Mouse (Mus musculus): ENCODE results near the gene B3gnt9. TPM values are rescaled to one million over a fixed set of nuclear protein-coding genes. Genes with fewer than 3 reads are reported as not detected.

The B3gnt9 gene
- total RNA-seq, 2 experiments from 2014 or later, result 1.8 to 3.5 TPM

DNA sequence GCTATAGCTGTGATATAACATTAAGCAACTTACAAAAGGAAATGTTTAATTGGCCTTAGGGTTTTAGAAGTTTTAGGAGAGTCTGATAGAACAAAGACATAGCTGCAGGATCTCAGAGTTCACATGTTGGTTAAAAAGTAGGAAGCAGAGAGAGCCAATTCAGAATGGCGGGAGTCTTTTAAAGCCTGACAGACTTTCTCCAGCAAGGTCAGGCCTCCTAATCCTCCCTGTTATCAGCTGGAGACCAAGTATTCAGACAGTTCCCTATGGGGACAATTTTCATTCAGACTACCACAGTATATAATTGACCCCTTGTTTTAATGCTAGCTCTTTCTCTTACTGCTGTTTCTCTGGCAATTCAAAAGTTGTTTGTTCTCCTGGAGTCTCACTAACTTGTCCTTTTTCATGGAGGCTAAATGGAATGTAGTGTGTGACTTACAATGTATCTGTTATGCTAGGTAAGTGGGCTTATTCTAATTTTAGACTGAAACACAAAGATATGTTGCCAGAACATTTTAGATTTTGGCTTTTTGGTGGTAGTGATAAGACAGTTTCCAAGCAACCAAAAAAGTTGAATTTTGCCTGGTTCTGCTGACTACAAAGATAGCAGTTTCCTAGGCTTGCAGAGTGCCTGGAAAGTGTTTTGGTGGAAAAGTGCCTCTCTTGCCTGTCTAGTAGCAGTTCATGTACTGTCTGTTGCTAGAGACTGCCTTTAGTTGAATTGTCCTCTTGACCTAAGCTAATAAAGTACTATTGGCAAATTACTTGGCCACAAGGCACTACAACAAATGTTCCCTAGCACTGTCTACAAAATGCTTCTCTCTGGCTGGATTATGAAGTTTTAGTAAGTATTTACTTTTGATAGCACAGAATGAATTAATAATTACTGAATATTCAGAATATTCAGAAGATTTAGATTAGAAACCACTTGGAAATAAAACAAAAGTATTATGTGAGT is 45.5 kb downstream of the B3gnt9 start:
- intact Hi-C loops (cut with DNase I), result no loop called here
- no peak for TF ChIP-seq CTCF (IDR thresholded peaks at IDR 0.05)
- DNase-seq, result no peak
- H3K27ac ChIP-seq, result no peak overlapping the region
- H3K4me3 ChIP-seq, result no peak overlapping the region

DNA sequence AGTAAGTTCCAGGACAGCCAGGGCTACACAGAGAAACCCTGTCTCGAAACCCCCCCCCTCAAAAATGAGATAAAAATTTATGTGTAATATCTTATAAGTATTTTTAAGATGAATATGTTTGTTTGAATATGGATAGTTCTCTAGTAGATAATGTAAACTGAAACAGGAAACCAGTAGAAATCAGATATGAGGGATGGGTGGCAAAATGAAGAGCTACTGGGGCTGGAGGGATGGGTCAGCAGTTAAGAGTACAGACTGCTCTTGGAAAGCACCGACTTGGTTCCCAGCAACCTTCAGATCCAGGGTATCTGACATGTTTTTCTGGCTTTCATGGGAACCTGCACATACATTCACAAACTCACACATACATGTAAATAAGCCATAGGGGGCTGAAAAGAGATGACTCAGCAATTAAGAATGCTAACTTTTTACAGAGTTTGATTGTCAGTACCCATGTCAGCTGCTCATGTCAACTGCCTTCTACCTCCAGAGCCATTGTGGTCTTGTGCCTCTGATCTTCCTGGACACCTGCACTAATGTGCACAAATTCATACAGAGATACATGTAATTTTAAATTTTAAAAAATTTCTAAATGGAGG is 47.2 kb downstream of the B3gnt9 start:
- no peak overlapping the region for H3K27ac ChIP-seq
- H3K4me3 ChIP-seq, result no peak overlapping the region
- intact Hi-C loops (cut with DNase I), result no loop called here
- no peak for TF ChIP-seq CTCF (IDR thresholded peaks at IDR 0.05)
- no peak for DNase-seq

DNA sequence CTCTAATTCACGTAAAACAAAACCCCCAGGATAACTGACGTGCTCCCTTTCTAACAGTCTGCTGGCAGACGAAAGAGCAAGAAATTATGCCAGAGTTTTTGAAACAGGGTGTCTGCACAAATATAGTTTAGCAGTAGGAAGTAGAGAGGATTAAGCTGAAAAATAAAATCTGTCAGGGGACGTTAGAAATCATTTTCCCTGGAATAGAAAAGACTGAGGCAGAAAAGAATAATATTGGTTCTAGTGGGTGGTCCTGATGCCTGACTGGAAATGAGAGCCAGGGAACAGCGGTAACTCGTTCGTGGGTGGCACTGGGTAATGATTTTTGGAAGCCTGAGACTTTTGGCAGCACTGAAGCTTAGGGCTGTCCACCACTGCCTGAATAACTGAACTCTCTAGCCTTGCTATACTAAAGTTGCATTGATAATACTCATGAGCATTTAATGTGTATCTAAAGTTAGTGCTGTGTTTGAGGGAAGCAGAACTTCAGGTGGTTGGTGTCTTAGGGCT is 48.1 kb downstream of the B3gnt9 start:
- intact Hi-C loops (cut with DNase I), result no loop called here
- H3K4me3 ChIP-seq, result no peak overlapping the region
- H3K27ac ChIP-seq, result 0 out of 2 replicates have a peak overlapping the region, but pooled peaks have one; percentile 35
- DNase-seq, result no peak
- no peak for TF ChIP-seq CTCF (IDR thresholded peaks at IDR 0.05)

DNA sequence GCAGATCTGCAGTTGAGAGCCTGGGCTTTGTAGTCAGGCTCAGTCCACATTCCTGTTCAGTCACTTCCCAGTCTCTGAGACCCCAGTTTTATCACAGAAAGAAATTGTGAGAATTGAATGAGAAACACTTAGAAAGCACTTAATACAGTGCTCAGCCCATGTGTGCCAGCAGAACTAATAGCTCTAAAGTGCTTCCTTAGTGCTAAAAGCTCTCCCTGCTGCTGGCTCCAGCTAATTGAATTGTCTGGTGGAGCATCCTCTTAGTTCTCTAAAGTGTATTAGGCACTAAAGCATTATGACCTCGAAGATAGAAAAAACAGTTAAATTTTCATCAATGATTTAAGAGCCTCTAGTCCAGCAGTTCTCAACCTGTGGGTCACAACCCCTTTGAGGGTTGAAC is 49.2 kb downstream of the B3gnt9 start:
- intact Hi-C loops (cut with DNase I), result no loop called here
- no peak for TF ChIP-seq CTCF (IDR thresholded peaks at IDR 0.05)
- no peak for DNase-seq
- Histone ChIP-seq H3K4me3 (no peak overlapping the region), H3K27ac (no peak overlapping the region)

Other genes starting within 250 kb of the B3gnt9 start
- gene Ces3a, start 206.6 kb downstream of the B3gnt9 start, total RNA-seq (2021), result not detected
- gene Ces3b, start 171.4 kb downstream of the B3gnt9 start, total RNA-seq (2021), result not detected
- not detected for gene Ces4a, start 123.4 kb downstream of the B3gnt9 start, total RNA-seq (2021)
- gene Cbfb, start 84.5 kb downstream of the B3gnt9 start, total RNA-seq (2021), result 10 to 100 TPM; 58.9 to 76.8 TPM
- 10 to 100 TPM; 28.1 to 33.1 TPM for gene D230025D16Rik, start 30.0 kb downstream of the B3gnt9 start, total RNA-seq (2021)
- 1 to 10 TPM; 2.4 to 2.9 TPM for gene Tradd, start 9.5 kb upstream of the B3gnt9 start, total RNA-seq (2021)
- gene Fbxl8, start 9.5 kb upstream of the B3gnt9 start, total RNA-seq (2021), result 1 to 10 TPM; 1.0 to 1.1 TPM
- gene Hsf4, start 14.6 kb upstream of the B3gnt9 start, total RNA-seq (2021), result 1 to 10 TPM; 6.1 to 8.4 TPM
- 10 to 100 TPM; 27.9 to 32.4 TPM for gene Nol3, start 21.0 kb upstream of the B3gnt9 start, total RNA-seq (2021)
- under 1 TPM; 0.33 to 0.98 TPM for gene 4931428F04Rik, start 34.7 kb upstream of the B3gnt9 start, total RNA-seq (2021)
- 1 to 10 TPM in 1 of 2 experiments, under 1 TPM in 1; 0.84 to 2.3 TPM for gene Exoc3l, start 40.9 kb upstream of the B3gnt9 start, total RNA-seq (2021)
- 10 to 100 TPM; 26.8 to 29.7 TPM for gene E2f4, start 42.5 kb upstream of the B3gnt9 start, total RNA-seq (2021)
- gene Elmo3, start 50.4 kb upstream of the B3gnt9 start, total RNA-seq (2021), result 1 to 10 TPM; 1.2 to 1.6 TPM
- 1 to 10 TPM in 1 of 2 experiments, under 1 TPM in 1; 0.99 to 1.3 TPM for gene Lrrc29, start 71.1 kb upstream of the B3gnt9 start, total RNA-seq (2021)
- gene Tmem208, start 71.2 kb upstream of the B3gnt9 start, total RNA-seq (2021), result 10 to 100 TPM; 20.1 to 24.6 TPM
- gene Fhod1, start 92.8 kb upstream of the B3gnt9 start, total RNA-seq (2021), result 10 to 100 TPM; 17.5 to 23.4 TPM
- under 1 TPM; 0.45 to 0.92 TPM for gene Slc9a5, start 93.7 kb upstream of the B3gnt9 start, total RNA-seq (2021)
- gene Plekhg4, start 118.1 kb upstream of the B3gnt9 start, total RNA-seq (2021), result not detected
- gene Kctd19, start 158.3 kb upstream of the B3gnt9 start, total RNA-seq (2021), result under 1 TPM in 1 of 2 experiments, not detected in 1; 0.23 TPM
- gene Lrrc36, start 158.4 kb upstream of the B3gnt9 start, total RNA-seq (2021), result under 1 TPM; 0.64 to 0.73 TPM
- 10 to 100 TPM; 52.8 to 53.4 TPM for gene Tppp3, start 216.4 kb upstream of the B3gnt9 start, total RNA-seq (2021)
- 10 to 100 TPM in 1 of 2 experiments, 1 to 10 TPM in 1; 9.6 to 11.2 TPM for gene Zdhhc1, start 241.7 kb upstream of the B3gnt9 start, total RNA-seq (2021)

Data from gastrocnemius, adult 2 months (tissue).